Mouse (Mus musculus) CD4-positive, CD25-positive, alpha-beta regulatory T cell, adult 2 months (primary cell): ENCODE data around the gene Cxcl17.
"Not testable (repeated sequence)": the region's sequence is repeated elsewhere in the genome, so short reads cannot be mapped to it uniquely, and the experiment has no call there.

Experiments used
- DNase-seq: peaks from one replicate; pipeline ENCODE4 v3.0.0-alpha.2; 2012; ENCODE audit warnings: low read depth, low spot score

Cxcl17 gene

DNA sequence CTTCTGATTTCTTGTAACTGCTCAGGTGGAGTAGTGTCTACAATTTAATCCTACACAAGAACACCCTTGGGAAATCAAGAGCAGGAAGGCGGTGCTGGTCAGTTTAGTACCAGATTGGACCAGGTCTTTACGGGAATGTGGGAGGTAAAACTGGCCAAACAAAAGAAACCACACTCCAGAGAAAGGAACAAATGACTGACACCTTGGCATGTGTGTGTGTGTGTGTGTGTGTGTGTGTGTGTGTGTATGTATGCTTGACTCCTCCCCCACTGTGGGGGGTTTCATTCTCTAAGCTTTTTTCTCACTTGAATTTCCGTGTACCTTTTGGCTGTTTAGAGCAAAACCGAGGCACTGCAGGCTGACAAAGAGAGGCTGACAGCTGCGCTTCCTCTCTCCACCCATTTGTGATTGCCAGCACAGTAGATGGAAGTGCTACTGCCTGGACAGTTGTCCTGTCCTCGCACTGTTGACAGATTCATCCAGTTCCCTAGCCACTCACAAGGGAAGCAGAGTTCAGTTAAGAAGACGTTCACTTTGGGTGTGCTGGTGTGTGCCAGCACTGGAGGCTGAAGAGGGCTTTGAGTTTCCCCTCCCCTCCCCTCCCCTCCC lies at the start of gene Cxcl17:
TSS of gene Cxcl17 (minus strand) at position 54 of the 609 bp plus-strand sequence.
- DNase-seq, result no peak

DNA sequence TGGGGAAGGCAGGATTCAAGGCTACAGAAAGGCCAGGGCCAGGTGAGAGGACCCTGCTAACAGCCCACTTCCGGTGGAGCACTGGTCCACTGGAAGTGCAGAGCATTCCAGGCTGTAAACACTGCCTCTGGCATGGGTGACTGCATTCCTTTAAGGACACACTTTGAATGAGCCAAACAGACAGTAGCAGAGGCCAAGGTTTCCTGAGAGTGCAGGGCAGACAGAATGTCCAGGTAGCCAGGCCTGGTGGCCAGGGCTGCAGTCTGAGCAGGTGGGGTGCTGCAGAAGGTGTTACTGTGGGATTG lies 49.3 kb upstream of the Cxcl17 start:
- DNase-seq, result not testable (repeated sequence)

GRCm38 (mm10) chr7:25461336-25462032 lies 48.8 kb upstream of the Cxcl17 start:
- DNase-seq, result not testable (repeated sequence)

- no peak for DNase-seq
Observed at GRCm38 (mm10) chr7:25452103-25452502, 39.4 kb upstream of the Cxcl17 start.

GRCm38 (mm10) chr7:25449913-25450890 lies 37.5 kb upstream of the Cxcl17 start:
- no peak for DNase-seq

GRCm38 (mm10) chr7:25440816-25441153 lies 28.1 kb upstream of the Cxcl17 start:
- DNase-seq, result no peak

DNA sequence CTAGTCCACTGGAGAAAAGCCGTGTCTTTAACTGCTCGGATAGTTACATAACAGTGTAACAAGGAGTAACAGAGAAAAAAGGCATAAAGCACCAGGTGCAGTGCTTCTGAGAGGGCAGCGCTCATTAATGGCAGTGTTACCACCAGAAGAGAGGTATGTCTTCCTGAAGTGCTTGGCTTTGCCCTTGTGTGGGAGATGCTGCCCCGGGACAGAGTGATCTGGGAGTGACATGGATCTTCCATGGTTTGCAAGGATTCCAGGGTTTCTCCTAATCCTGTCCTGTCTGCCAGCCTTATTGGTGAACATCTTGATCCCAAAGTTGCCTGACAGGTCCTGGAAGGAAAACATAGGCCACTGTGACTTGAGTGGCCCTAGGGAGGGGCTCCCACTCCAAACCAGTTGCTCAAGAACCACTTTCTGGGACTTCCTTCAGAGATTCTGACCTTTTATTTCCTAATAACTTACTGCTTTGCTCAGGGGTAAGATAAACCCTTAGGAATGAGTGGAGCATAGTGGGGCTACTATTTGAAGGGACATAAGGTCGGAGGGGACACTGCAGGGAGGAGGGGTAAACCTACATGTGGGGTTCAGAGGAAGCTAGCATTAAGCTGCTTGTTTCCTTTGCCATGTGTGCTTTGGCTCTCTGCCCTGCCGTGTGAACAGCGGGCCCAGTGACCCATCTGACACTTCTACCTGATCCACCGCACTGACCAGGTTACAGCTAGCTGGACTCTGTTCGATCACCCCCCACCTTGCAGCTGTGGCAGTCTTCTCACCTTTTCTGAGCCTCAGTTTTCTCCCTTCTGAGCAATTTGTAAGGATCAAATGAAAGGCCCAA lies 27.5 kb upstream of the Cxcl17 start:
- DNase-seq, result no peak

- no peak for DNase-seq
Observed at GRCm38 (mm10) chr7:25439124-25439822, 26.6 kb upstream of the Cxcl17 start.

- DNase-seq, result no peak
Observed at GRCm38 (mm10) chr7:25436704-25437103, 24.0 kb upstream of the Cxcl17 start.

GRCm38 (mm10) chr7:25436226-25436625 lies 23.5 kb upstream of the Cxcl17 start:
- no peak for DNase-seq

DNA sequence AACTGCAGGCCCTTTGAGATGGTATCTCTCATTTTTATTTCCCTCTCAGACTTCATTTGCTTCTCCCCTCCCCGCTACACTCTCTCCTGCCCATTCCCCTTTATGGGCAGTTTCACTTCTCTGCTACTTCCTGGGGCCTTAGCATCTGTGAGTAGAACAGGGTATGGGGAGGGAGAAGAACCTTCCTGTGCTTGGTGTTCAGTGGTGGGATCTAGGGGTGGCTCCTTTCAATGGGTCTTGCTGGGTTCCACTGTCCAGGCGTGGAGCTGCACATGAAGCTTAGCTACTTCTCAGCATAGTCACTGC lies 22.8 kb upstream of the Cxcl17 start:
- DNase-seq, result no peak

DNA sequence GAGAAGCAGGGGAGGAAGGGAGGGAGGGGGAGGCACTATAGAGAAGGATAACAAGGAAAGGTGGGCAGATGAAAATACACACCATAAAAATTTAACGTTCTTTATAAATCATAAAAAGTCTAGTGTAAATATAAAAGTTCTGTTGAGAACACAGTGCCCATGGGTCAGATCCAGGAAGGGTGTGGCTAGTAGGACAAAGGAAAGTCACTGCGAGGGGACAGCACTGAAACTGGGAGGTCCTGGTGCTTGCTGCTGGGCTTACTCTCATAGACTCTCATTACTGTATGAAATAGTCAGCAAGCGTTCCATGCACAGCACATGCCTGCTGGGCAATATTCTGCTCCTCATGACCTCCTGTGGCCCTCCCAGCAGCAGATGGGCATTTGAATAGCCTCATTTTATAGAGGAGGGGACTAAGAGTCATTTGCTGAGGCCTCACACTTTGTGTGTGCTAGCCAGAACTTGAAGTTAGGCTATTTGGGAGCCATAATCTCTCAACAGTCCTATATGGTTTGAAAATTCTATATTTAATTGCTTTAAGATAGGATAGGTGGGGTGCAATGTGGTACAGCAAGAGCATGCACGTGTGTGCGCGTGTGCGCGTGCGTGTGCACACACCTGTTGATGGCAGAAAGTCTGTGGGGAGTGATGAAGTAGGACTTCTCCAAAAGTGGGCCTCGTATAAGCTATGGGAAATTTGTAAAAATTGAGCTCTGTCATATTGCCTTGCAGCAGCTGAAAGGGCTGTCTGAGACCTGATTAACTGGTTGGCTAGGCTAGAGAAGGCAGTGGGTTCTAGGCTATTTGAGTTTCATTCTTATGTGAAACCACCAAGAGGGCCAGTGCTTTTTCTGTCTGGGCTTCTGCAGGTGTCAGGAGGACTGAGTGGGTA lies 22.2 kb upstream of the Cxcl17 start:
- DNase-seq, result no peak

DNA sequence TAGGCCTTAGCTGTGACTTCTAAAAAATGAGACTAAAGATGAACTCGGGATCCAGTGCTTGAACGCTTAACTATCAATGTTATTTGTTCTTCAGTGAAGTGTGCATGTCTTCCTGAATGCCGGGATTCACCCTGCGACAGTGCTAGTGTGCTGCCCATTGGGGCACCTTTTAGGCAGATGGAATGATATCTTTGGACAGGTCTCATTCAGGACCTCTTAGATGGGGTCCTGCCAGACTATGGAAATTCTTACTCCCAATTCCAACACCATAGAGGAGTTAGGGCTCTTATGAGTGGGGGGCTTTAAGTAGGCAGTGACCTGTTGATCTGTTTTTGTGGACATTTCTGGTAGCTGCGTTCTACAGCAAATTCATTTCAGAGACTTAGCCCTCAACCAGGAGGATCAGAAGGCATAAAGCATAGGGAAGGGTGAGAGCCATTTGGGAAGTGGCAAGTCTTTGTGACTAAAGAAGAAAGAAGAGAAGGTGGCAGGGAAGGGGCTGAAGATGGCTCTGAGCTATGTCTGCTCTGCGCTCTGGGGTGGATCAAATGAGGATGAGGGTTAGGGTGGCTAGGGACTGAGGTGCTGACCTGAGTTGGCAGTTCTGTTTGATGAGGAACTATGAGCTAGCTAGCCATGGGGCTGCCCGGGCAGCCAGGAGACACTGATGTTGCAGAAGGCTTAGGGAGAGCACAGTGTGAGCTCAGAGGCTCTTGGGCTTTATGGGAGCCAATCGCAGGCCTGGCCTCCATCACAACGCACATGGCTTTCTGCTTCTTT lies 21.3 kb upstream of the Cxcl17 start:
- DNase-seq, result no peak

- DNase-seq, result no peak
Observed at GRCm38 (mm10) chr7:25433007-25433541, 20.4 kb upstream of the Cxcl17 start.

GRCm38 (mm10) chr7:25432381-25432780 lies 19.7 kb upstream of the Cxcl17 start:
- DNase-seq, result no peak

- no peak for DNase-seq
Observed at GRCm38 (mm10) chr7:25429886-25430784, 17.4 kb upstream of the Cxcl17 start.

- DNase-seq, result no peak
Observed at GRCm38 (mm10) chr7:25428321-25428720, 15.6 kb upstream of the Cxcl17 start.

- no peak for DNase-seq
Observed at GRCm38 (mm10) chr7:25427144-25427543, 14.5 kb upstream of the Cxcl17 start.
